Mouse (Mus musculus): Measurements from ENCODE around the gene Cttn.

Gene Cttn

GRCm38 (mm10) chr7:144449637-144450570, 20.9 kb downstream of the Cttn start:
- no peak for DNase-seq (ENCODE audit: extremely low spot score, low spot score)

GRCm38 (mm10) chr7:144448186-144448585, 22.6 kb downstream of the Cttn start:
- no peak for DNase-seq (ENCODE audit: extremely low spot score, low spot score)

DNA sequence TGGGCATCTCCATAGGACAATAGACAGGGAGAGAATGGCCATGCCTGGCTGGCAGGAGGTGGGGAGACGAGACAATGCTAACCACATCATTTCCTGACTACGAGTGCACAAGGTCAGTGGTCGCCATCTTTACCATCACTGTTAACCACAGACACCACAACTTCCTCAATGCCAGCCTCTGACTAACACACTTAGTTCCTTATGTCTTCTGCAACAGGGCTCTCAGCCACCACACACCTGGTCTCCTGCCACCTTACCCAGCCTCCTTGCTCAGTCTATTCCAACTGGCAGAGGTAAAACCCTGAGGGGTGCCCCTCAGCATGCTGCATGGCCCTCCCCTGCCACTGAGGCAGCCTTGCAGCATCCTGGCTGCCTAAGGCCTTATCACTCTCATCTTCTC, 23.7 kb downstream of the Cttn start:
- no peak for DNase-seq (ENCODE audit: extremely low spot score, low spot score)

DNA sequence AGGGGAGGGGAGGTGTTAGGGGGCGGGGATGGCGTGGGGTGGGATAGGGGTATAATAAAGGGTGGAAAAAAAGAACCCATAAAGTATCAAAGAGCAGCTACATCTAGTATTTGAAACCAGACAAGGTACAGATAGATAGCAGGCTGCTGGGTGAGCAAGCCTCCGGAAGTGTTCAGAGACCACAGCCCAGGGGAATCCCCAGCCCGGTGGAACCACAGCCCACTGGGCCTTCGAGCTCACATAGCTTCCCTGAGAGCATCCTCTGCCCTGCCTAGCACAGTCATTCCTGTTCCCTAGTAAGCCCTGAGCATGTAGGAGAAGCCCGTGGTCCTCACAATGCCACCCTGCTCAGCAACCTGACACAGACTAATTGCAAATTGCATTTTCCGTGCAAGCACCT, 26.0 kb downstream of the Cttn start:
- DNase-seq (ENCODE audit: extremely low spot score, low spot score), result no peak

DNA sequence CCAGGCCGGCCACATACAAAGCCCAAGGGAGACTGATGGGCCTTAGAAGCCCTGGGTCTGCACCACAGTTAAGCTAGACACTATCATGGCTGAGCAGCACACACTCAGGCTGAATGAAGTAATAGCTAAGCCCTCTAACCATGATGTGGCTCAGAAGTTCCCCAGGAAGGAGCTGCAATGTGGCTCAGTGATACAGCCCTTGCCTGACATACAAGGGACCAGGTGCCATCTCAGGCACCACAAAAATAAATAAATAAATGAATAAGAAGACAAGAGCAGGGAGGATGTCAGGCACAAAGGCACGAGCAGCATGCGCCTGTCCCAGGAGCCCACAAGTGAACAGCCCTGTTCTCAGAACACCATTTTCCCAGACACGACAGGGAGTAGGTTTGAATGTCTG, 28.8 kb downstream of the Cttn start:
- no peak for DNase-seq (ENCODE audit: extremely low spot score, low spot score)

GRCm38 (mm10) chr7:144441466-144441865, 29.3 kb downstream of the Cttn start:
- no peak for DNase-seq (ENCODE audit: extremely low spot score, low spot score)

DNA sequence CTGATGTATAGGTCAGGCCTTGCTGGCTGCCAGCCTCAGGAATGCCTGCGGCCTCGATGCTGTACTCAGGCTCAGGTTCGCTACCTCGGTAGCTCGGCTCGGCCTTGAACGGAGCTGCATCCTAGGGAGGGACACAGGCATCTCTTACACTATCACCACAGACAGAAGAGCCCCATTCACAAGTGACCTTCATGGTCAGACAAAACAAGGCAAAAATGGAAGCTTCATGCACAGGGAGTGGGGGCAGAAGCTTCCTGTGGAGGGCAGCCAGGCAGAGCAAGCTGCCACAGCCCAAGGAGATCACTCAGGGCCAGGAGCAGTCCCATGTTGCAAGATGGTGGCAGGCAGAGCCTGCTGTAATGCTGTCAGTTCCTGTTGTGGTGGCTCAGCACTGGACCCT, 32.0 kb downstream of the Cttn start:
- no peak for DNase-seq (ENCODE audit: extremely low spot score, low spot score)

DNA sequence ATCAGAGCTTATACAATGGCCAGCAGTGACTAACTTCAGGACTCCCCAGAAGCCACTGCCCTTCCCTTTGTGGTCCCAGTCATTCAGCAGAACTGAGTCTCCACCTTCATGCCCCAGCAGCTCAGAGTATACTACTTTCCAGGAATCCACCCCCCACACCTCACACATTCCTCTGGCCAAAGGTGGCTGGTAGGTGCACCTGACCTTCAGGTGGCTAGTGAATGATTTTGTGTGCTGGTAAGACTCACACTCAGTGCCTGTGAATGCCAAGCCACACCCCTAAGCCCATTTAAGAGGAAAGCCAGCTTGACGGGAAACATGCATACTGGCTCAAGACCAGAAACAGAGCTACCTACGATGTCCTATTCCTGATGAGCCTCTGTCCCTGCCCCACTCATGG, 37.9 kb downstream of the Cttn start:
- DNase-seq (ENCODE audit: extremely low spot score, low spot score), result no peak

- DNase-seq (ENCODE audit: extremely low spot score, low spot score), result no peak
Measured at GRCm38 (mm10) chr7:144427460-144427859, 43.3 kb downstream of the Cttn start.

GRCm38 (mm10) chr7:144426594-144426993, 44.2 kb downstream of the Cttn start:
- no peak for DNase-seq (ENCODE audit: extremely low spot score, low spot score)

GRCm38 (mm10) chr7:144425953-144426352, 44.9 kb downstream of the Cttn start:
- peak; percentile 68 for DNase-seq (ENCODE audit: extremely low spot score, low spot score)

DNA sequence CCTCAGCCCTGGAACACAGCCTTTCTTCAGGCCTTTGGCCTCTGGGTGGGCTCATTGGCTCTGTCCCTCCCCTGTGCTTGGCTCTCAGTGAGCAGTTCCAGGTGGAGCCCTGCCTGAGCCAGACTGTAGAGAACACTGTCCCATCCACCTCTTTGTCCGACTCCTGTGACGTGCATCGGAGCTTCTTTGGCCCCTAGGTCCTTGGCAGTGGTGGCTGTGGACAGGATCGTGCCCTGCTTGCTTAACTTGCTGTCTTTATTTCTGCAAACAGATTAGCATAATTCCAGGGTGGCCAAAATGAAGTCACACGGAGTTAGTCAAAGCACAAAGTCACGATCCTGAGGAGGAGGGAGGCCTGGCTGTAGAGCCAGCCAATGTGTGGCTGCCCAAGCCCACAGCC, 49.3 kb downstream of the Cttn start:
- no peak for DNase-seq (ENCODE audit: extremely low spot score, low spot score)

DNA sequence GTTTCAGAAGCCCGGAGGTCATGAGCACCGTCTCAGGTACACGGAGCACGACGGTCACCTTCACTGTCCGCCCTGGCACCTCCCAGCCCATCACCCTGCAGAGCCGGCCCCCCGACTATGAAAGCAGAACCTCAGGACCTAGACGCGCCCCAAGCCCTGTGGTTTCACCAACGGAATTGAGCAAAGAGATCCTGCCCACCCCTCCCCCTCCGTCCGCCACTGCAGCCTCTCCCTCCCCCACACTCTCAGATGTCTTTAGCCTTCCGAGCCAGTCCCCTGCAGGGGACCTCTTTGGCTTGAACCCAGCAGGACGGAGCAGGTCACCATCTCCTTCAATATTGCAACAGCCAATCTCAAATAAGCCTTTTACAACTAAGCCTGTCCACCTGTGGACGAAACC, 50.3 kb downstream of the Cttn start:
- no peak for DNase-seq (ENCODE audit: extremely low spot score, low spot score)

DNA sequence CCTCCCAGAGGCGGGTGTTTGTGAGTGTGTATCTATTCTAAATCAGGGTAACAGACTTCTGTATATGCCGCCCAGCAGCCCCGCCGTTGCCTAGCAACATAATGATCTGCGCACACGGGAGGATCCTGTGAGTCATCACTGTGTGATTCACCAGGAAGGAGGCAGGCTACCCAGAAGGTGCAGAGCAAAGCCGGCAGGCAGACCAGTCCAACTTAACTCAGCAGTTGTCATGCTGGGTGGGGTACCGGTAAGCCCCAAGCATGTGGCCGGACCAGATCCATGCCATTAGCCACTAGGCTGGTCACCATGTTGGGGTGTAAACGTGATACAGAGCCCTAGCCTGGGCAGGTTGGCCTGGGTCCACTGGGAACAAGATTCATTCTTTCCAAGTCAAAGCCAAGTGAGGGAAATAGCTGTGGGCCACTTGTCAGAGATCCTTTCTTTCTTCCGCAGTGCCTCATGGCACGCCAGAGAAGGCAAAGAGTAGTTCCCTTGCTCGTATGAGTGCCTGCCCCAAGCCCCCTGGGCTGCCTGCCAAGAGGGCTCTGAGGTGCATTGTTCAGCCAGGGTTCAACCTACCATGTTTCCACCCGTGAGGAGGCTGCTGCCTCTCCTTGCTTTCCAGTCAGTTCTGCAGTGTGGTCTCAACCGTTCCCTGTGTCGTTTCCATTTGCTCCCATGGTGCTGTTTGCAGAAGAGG, 53.0 kb downstream of the Cttn start:
- peak; percentile 19 for DNase-seq (ENCODE audit: extremely low spot score, low spot score)

DNA sequence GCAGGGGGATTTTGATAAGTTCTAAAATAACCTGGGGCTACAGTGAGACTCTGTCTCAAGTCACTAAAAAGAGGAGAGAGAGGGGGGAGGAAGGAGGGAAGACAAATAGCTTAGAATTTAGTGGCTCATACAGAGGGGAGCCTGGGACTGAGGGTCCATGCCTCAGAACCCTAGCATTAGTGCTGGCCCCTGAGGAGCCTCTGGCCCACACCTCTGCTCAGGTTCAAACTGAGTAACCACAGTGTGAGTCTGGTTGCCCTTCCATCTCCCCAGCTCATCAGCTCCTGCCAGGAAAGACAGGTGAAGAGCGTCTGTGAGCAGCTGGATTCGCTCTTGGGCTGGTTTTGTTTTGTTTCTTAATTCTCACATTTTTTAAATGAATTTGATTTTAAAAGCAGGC, 53.6 kb downstream of the Cttn start:
- DNase-seq (ENCODE audit: extremely low spot score, low spot score), result no peak

DNA sequence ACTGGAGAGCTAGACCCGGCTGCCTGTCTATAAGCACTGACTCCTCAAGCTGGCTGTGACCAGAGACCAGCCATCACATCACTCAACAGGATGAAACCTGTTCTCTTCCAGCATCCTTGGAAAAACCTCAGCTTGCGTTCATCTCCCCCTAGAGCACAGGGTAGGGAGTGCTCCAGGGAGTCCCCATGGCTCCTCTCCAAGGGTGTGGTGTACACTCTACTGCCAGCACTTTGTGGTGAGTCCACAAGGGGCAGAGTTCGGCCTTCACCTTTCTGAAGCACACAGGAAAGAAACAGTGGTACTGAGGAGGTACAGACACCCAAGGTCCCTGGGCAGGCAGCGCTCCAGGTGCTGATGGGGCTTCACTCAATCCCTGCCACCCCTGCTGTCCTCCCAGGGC, 55.0 kb downstream of the Cttn start:
- no peak for DNase-seq (ENCODE audit: extremely low spot score, low spot score)

- DNase-seq (ENCODE audit: extremely low spot score, low spot score), result no peak
Measured at GRCm38 (mm10) chr7:144414632-144415031, 56.2 kb downstream of the Cttn start.

GRCm38 (mm10) chr7:144411967-144412906, 58.6 kb downstream of the Cttn start:
- DNase-seq (ENCODE audit: extremely low spot score, low spot score), result peak; percentile 23

DNA sequence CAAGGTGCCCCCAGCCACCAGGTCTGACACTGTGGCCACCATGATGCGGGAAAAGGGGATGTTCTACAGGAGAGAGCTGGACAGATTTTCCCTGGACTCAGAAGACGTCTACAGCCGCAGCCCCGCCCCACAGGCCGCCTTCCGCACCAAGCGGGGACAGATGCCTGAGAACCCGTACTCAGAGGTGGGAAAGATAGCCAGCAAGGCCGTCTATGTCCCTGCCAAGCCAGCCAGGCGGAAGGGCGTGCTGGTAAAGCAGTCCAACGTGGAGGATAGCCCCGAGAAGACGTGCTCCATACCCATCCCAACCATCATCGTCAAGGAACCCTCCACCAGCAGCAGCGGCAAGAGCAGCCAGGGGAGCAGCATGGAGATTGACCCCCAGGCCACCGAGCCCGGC, 61.1 kb downstream of the Cttn start:
- no peak for DNase-seq (ENCODE audit: extremely low spot score, low spot score)

GRCm38 (mm10) chr7:144408464-144409000, 62.3 kb downstream of the Cttn start:
- DNase-seq (ENCODE audit: extremely low spot score, low spot score), result no peak

- no peak for DNase-seq (ENCODE audit: extremely low spot score, low spot score)
Measured at GRCm38 (mm10) chr7:144407675-144408074, 63.1 kb downstream of the Cttn start.

Measured in neural tube, embryonic 10.5 days (tissue).